Mouse (Mus musculus) heart, embryonic 14.5 days (tissue): Measurements from ENCODE around the gene Hipk3. TPM values are rescaled to one million over a fixed set of nuclear protein-coding genes. Genes with fewer than 3 reads are reported as not detected.

Experiments
- ATAC-seq: fragments of 200-750 bp; cut with Nextera tagmentation; 2 replicates; pipeline ENCODE4 v1.8.0; 2017; ENCODE audit warnings: low read depth, moderate TSS enrichment; ENCODE audit not compliant: insufficient number of reproducible peaks, insufficient read depth, low FRiP score
- H3K27ac ChIP-seq, 2 experiments: fragments of 200-500 bp in 1 of 2; fragments of 300-500 bp in 1 of 2; sonication (generic) in 1 of 2; replicated peaks in 1 of 2; 2 replicates each; pipeline ENCODE4 v1.5.1; 2012 to 2014; ENCODE audit warnings: low read depth in 2 of 2, low read length in 2 of 2, control low read depth in 1 of 2, mild to moderate bottlenecking in 1 of 2, mixed read lengths in 1 of 2; ENCODE audit not compliant: control insufficient read depth in 1 of 2, insufficient read depth in 1 of 2
- H3K27me3 ChIP-seq: fragments of 300-500 bp; sonication (generic); 2 replicates; pipeline ENCODE4 v1.6.1; 2014; ENCODE audit warnings: mild to moderate bottlenecking, low read length, control low read depth; ENCODE audit not compliant: control insufficient read depth, insufficient read depth
- H3K36me3 ChIP-seq: fragments of 300-500 bp; sonication (generic); 2 replicates; pipeline ENCODE4 v1.6.1; 2014; ENCODE audit warnings: mild to moderate bottlenecking, control low read depth, low read length, mixed read lengths; ENCODE audit not compliant: control insufficient read depth, insufficient read depth
- H3K4me1 ChIP-seq, 2 experiments: fragments of 200-500 bp in 1 of 2; fragments of 300-500 bp in 1 of 2; sonication (generic) in 1 of 2; 2 replicates each; pipeline ENCODE4 v1.6.1; 2012 to 2014; ENCODE audit warnings: low read length in 2 of 2, control low read depth in 1 of 2, mixed read lengths in 1 of 2; ENCODE audit not compliant: control insufficient read depth in 2 of 2, insufficient read depth in 2 of 2
- H3K4me2 ChIP-seq: fragments of 300-500 bp; sonication (generic); 2 replicates; pipeline ENCODE4 v1.6.1; 2014; ENCODE audit warnings: mild to moderate bottlenecking, low read length
- H3K4me3 ChIP-seq, 2 experiments: fragments of 200-500 bp in 1 of 2; fragments of 300-500 bp in 1 of 2; sonication (generic) in 1 of 2; 2 replicates each; pipeline ENCODE4 v1.5.1; 2012 to 2014; ENCODE audit warnings: low read length in 2 of 2, mild to moderate bottlenecking in 2 of 2, control low read depth in 1 of 2, low read depth in 1 of 2, moderate library complexity in 1 of 2; ENCODE audit not compliant: control insufficient read depth in 1 of 2, insufficient read depth in 1 of 2
- H3K9ac ChIP-seq: fragments of 300-500 bp; sonication (generic); 2 replicates; pipeline ENCODE4 v1.6.1; 2014; ENCODE audit warnings: mild to moderate bottlenecking, low read length
- H3K9me3 ChIP-seq: fragments of 300-500 bp; sonication (generic); 2 replicates; pipeline ENCODE4 v1.6.1; 2016; ENCODE audit warnings: low read length, control low read depth; ENCODE audit not compliant: control insufficient read depth
- WGBS: fragments of 180-500 bp; shearing (Covaris S2); extraction: QIAGEN DNeasy Blood & Tissue Kit; methylation state at CpG from one replicate; pipeline ENCODE4 v1.1.7; 2014; 5-methylcytosine and 5-hydroxymethylcytosine counted together
- microRNA counts: library from miRNA; unstranded; fragments of <30 nt; microRNA quantifications from one replicate; lab custom pipeline; 2016
- microRNA-seq: library from miRNA; unstranded; fragments of <30 nt; microRNA quantifications from one replicate; pipeline ENCODE4, GENCODE M21; 2016
- polyA plus RNA-seq: library from polyadenylated mRNA; unstranded; fragments of >200 nt; fragmentation: Nextera tagmentation; extraction: Ambion mirVana; gene quantifications from 2 replicates; pipeline ENCODE4 v1.2.1, GENCODE M21; 2014

The Hipk3 gene
- polyA plus RNA-seq, 1 experiment from 2014 or later = 72.7 TPM

DNA sequence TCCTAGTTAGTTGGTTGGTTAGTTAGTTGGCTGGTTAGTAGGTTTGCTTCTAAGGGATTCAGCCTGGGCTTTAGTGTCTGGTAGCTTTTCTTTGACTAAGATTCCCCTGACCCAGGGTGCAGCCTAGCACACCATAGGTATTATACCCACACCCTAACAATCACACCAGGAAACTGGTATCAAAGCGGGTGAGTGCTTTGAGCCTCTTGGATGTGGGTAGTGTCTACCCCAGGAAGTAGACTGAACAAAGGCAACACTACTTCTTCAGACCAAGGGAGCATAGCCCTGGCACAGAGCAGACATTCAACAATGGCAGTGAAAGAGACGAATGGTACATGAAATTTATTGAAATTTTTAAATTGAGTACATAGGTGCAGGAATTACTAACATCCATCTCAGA is 108.3 kb downstream of the Hipk3 start:
- H3K9ac ChIP-seq = no peak overlapping the region
- no peak overlapping the region for H3K27ac ChIP-seq
- H3K4me2 ChIP-seq = no peak overlapping the region
- ATAC-seq = no peak
- 0 out of 4 replicates have a peak, but pooled peaks cover 0 to 5% of the 10 kb centered on the region in 2 experiments for H3K4me1 ChIP-seq
- no peaks in the 10 kb centered on the region for H3K27me3 ChIP-seq
- no peaks in the 10 kb centered on the region for H3K9me3 ChIP-seq
- H3K36me3 ChIP-seq = no peaks in the 10 kb centered on the region
- WGBS = 83% methylated on average over 2 of the region's 2 CpGs
- no peak overlapping the region for H3K4me3 ChIP-seq

DNA sequence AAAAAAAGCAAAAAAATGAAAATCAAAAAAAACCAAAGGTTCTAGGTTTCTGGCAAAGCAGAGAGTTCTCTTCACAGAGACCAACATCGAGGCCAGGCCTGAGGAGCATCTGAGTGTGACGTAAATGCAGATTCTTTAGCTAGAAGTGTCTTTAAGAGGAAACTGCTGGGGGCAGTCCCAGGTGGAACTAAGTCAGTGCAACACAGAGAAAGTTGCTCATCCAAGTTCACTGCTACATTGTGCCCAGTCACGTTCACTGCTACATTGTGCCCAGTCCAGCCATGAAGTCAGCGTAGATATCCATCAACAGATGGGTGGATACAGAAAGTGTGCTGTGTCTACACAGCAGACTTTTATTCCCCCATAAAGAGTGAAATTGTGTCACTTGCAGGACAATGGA is 110.7 kb downstream of the Hipk3 start:
- H3K4me3 ChIP-seq = no peak overlapping the region
- no peak overlapping the region for H3K4me2 ChIP-seq
- H3K9me3 ChIP-seq = no peaks in the 10 kb centered on the region
- no peak for ATAC-seq
- WGBS = 77% methylated on average over 4 of the region's 4 CpGs
- H3K36me3 ChIP-seq = no peaks in the 10 kb centered on the region
- H3K27me3 ChIP-seq = peaks cover 5% of the 10 kb centered on the region; the same call in 1 of the 2 replicates
- H3K9ac ChIP-seq = no peak overlapping the region
- 0 out of 4 replicates have a peak, but pooled peaks cover 0 to 5% of the 10 kb centered on the region in 2 experiments for H3K4me1 ChIP-seq
- no peak overlapping the region for H3K27ac ChIP-seq

DNA sequence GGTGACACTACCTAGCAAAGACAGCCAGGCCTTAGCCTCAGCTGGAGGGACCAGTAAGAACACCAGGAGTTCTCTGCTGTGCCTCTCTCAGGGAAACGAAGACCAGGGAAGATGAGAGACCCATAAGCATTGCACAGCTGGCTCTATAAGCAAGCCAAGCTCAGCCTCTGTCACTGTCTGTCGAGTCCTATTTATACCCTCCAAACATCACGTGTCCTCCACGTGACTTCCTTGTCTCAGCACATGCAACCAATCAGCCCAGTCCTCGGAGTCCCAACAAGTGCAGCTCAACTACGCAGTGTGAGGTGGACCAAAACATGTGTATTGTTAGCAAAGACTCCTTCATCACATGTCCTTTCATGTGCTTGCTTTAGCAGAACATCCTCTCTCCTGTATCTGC is 111.4 kb downstream of the Hipk3 start:
- no peak for ATAC-seq
- Histone ChIP-seq H3K4me1 (no peaks in the 10 kb centered on the region), H3K27me3 (peaks cover 6% of the 10 kb centered on the region; the same call in 1 of the 2 replicates), H3K4me3 (no peak overlapping the region), H3K27ac (no peak overlapping the region), H3K4me2 (no peak overlapping the region), H3K9me3 (no peaks in the 10 kb centered on the region), H3K36me3 (no peaks in the 10 kb centered on the region), H3K9ac (no peak overlapping the region)
- WGBS = 72% methylated on average over 6 of the region's 6 CpGs

DNA sequence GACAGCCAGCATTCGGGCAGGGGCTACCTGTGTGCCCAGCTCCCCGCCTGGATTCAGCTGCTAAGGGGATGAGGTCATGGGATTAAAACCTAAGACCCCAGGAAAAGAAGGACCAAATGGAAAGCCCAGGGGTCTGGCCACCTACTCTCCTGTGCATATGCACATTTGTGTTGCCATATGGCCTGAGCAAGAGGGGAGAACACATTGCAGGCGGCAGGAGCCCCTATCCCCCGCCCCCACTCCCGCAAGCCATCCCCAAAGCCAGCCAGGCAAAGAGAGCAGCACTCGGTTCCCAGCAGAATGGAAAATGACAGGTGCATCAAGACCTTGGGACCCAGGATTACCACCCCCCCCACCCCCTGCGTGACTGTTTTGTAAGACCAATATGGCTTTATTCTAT is 114.9 kb downstream of the Hipk3 start:
- Histone ChIP-seq H3K9me3 (no peaks in the 10 kb centered on the region), H3K27ac (no peak overlapping the region), H3K36me3 (no peaks in the 10 kb centered on the region), H3K27me3 (peaks cover 6% of the 10 kb centered on the region; the same call in 1 of the 2 replicates), H3K4me3 (no peak overlapping the region), H3K4me2 (no peak overlapping the region), H3K9ac (no peak overlapping the region), H3K4me1 (no peaks in the 10 kb centered on the region)
- 12% methylated on average over 7 of the region's 7 CpGs for WGBS
- ATAC-seq = no peak

DNA sequence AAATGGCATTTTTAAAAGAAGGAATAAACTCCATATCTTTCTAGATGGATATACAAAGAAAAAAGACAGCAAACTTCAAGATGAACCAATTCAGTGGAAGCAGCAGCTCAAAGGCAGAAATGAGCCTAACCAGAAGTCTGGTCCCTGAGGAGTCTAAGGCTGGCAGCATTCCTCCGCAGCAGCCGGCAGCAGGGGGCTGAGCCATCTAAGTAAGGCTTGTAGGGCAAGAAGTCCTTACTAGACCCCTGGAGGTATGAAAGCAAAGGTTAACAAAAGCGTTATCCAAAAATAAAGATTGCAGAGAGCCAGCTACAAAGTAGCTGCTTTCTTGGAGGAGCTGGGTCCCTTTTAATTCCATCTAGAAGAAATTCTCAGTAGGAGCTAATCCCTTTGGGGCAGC is 115.5 kb downstream of the Hipk3 start:
- Histone ChIP-seq H3K4me3 (no peak overlapping the region), H3K4me1 (no peaks in the 10 kb centered on the region), H3K27me3 (peaks cover 6% of the 10 kb centered on the region; the same call in 1 of the 2 replicates), H3K36me3 (no peaks in the 10 kb centered on the region), H3K4me2 (no peak overlapping the region), H3K27ac (no peak overlapping the region), H3K9ac (no peak overlapping the region), H3K9me3 (no peaks in the 10 kb centered on the region)
- no peak for ATAC-seq
- 4% methylated on average over 3 of the region's 3 CpGs for WGBS

DNA sequence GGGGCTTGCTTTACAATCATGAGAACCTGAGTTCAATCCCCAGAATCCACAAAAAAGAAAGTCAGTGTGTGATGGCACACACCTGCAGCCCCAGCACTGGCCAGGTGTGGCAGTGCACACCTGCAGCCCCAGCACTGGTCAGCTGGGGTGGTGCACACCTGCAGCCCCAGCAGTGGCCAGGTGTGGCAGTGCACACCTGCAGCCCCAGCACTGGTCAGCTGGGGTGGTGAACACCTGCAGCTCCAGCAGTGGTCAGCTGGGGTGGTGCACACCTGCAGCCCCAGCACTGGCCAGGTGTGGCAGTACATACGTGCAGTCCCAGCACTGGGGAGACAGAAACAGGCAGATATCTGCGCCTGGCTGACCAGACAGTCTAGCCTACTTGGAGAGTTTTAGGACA is 116.3 kb downstream of the Hipk3 start:
- Histone ChIP-seq H3K4me3 (no peak overlapping the region), H3K36me3 (no peaks in the 10 kb centered on the region), H3K27ac (no peak overlapping the region), H3K4me1 (no peaks in the 10 kb centered on the region), H3K9me3 (no peaks in the 10 kb centered on the region), H3K4me2 (no peak overlapping the region), H3K9ac (no peak overlapping the region), H3K27me3 (peaks cover 6% of the 10 kb centered on the region; the same call in 1 of the 2 replicates)
- no peak for ATAC-seq
- WGBS = 65% methylated on average over 2 of the region's 2 CpGs

MicroRNA genes within 50 kb of the gene (microRNA counts, 519-probe panel; counts per million panel counts)
- microRNA mmu-miR-1902 (lab: Ali Mortazavi, UCI) = 322 counts per million, percentile 70 among the panel's probes with 10 or more counts

Small RNA genes lying within 50 kb of the gene (microRNA-seq; reads per million reads assigned to microRNA genes)
- gene Mir1902 = not detected

Other genes with a start within 250 kb of the Hipk3 start
- 0.05 TPM in 1 of 2 replicates, not detected in the other for gene D430041D05Rik, start 83.4 kb downstream of the Hipk3 start, polyA plus RNA-seq
- 50.9 and 53.7 TPM in 2 replicates for gene Cstf3, start 96.1 kb upstream of the Hipk3 start, polyA plus RNA-seq
- gene Tcp11l1, start 217.7 kb upstream of the Hipk3 start, polyA plus RNA-seq = 33.9 and 37.8 TPM in 2 replicates
- gene Pin1rt1, start 221.9 kb upstream of the Hipk3 start, polyA plus RNA-seq = 0.18 TPM in 1 of 2 replicates, not detected in the other
- gene Depdc7, start 248.4 kb upstream of the Hipk3 start, polyA plus RNA-seq = 3.9 and 4.0 TPM in 2 replicates